In genomic region chr17:72115271-72115944, GRCm38 (mm10) we compare ENCODE assay signal across 21 mouse cellular contexts.
DNase-seq lines count a peak whose midpoint lies in the region; ATAC-seq lines count a peak whose summit lies in the region.
"Had no signal": no experiment of that assay in that cellular context is flagged by ENCODE, and none has a peak within 500 bp of the region (broad histone marks: within the 10 kb centered on the region; RNA-seq: fewer than 3 reads in every experiment).

No protein-coding gene starts in this region.

- no peaks in the 10 kb centered on the region for H3K27me3 ChIP-seq in hindbrain, embryonic 16.5 days (replicated peaks; ENCODE audit: control insufficient read depth, insufficient read depth, low read length)
- H3K27me3 ChIP-seq in hindbrain, embryonic 10.5 days (ENCODE audit: insufficient read depth, poor library complexity, severe bottlenecking): no peaks in the 10 kb centered on the region
- no peaks in the 10 kb centered on the region for H3K27me3 ChIP-seq in midbrain, embryonic 15.5 days (replicated peaks)
- H3K27me3 ChIP-seq in neural tube, embryonic 15.5 days (replicated peaks): no peaks in the 10 kb centered on the region
- H3K27me3 ChIP-seq: embryonic facial prominence, embryonic 15.5 days; liver, embryonic 13.5 days had no signal

- H3K36me3 ChIP-seq in hindbrain, embryonic 16.5 days (ENCODE audit: control insufficient read depth, insufficient read depth, low read length): no peaks in the 10 kb centered on the region
- no peaks in the 10 kb centered on the region for H3K36me3 ChIP-seq in hindbrain, embryonic 10.5 days
- H3K36me3 ChIP-seq in midbrain, embryonic 15.5 days (replicated peaks): no peaks in the 10 kb centered on the region
- no peaks in the 10 kb centered on the region for H3K36me3 ChIP-seq in neural tube, embryonic 15.5 days
- H3K36me3 ChIP-seq: embryonic facial prominence, embryonic 15.5 days; limb, embryonic 13.5 days; liver, embryonic 13.5 days had no signal

- DNase-seq in embryo, embryonic 10.5 days (ENCODE audit: low spot score): peak; percentile 3
- DNase-seq in embryo, embryonic 9.5 days (ENCODE audit: extremely low spot score): no peak
- no peak for DNase-seq in hindbrain, embryonic 10.5 days (ENCODE audit: low spot score)
- DNase-seq in lung, postnatal 14 days: no peak
- DNase-seq in right cerebral cortex, postnatal 36 days (ENCODE audit: low spot score in 2 of 2): no peak
- DNase-seq: adrenal gland, adult 2 months; cerebellum, adult 9-11 months; gastrocnemius, postnatal 36 days; kidney, adult 18-20 months; layer of hippocampus, postnatal 36 days; liver, embryonic 13.5 days; lung, embryonic 14.5 days; lung, postnatal 4 days; thymus, postnatal 14 days had no signal

- 43% methylated on average over 12 of the region's 12 CpGs for WGBS in hindbrain, embryonic 16.5 days
- 47% methylated on average over 12 of the region's 12 CpGs for WGBS in hindbrain, embryonic 10.5 days
- 35% methylated on average over 12 of the region's 12 CpGs for WGBS in midbrain, embryonic 15.5 days
- 26% methylated on average over 12 of the region's 12 CpGs for WGBS in neural tube, embryonic 15.5 days

- H3K4me2 ChIP-seq in hindbrain, embryonic 16.5 days (ENCODE audit: low read length): peak overlapping the region; percentile 22; the same call in 1 of the 2 replicates
- H3K4me2 ChIP-seq in midbrain, embryonic 15.5 days: peak overlapping the region; percentile 19
- H3K4me2 ChIP-seq in neural tube, embryonic 15.5 days: peak overlapping the region; percentile 30
- H3K4me2 ChIP-seq: embryonic facial prominence, embryonic 15.5 days; limb, embryonic 13.5 days; liver, embryonic 13.5 days; lung, embryonic 14.5 days had no signal

- H3K27ac ChIP-seq in hindbrain, embryonic 16.5 days (ENCODE audit: low read depth, low read length): no peak overlapping the region
- H3K27ac ChIP-seq in hindbrain, embryonic 10.5 days: no peak overlapping the region
- H3K27ac ChIP-seq in midbrain, embryonic 15.5 days: peak overlapping the region; percentile 44
- peak overlapping the region; percentile 28; the same call in 1 of the 2 replicates for H3K27ac ChIP-seq in neural tube, embryonic 15.5 days (replicated peaks)
- H3K27ac ChIP-seq: embryonic facial prominence, embryonic 15.5 days; kidney, postnatal 0 days; limb, embryonic 13.5 days; liver, embryonic 13.5 days; stomach, postnatal 0 days had no signal

- no peak overlapping the region for H3K4me3 ChIP-seq in hindbrain, embryonic 16.5 days (ENCODE audit: low read length)
- H3K4me3 ChIP-seq in hindbrain, embryonic 10.5 days: no peak overlapping the region
- no peak overlapping the region for H3K4me3 ChIP-seq in midbrain, embryonic 15.5 days
- no peak overlapping the region for H3K4me3 ChIP-seq in neural tube, embryonic 15.5 days (replicated peaks)
- H3K4me3 ChIP-seq: embryonic facial prominence, embryonic 15.5 days; limb, embryonic 13.5 days; liver, embryonic 13.5 days had no signal

- H3K4me1 ChIP-seq in hindbrain, embryonic 16.5 days (ENCODE audit: control insufficient read depth, insufficient read depth, low read depth, low read length): peaks cover 6% of the 10 kb centered on the region; the same call in 1 of the 2 replicates
- H3K4me1 ChIP-seq in hindbrain, embryonic 10.5 days (replicated peaks): peaks cover 8% of the 10 kb centered on the region; the same call in 1 of the 2 replicates
- peaks cover 10% of the 10 kb centered on the region for H3K4me1 ChIP-seq in midbrain, embryonic 15.5 days
- peaks cover 21% of the 10 kb centered on the region for H3K4me1 ChIP-seq in neural tube, embryonic 15.5 days
- H3K4me1 ChIP-seq: embryonic facial prominence, embryonic 15.5 days; limb, embryonic 13.5 days; liver, embryonic 13.5 days had no signal

- peak; percentile 42; the same call in 1 of the 2 replicates for ATAC-seq in hindbrain, embryonic 16.5 days
- ATAC-seq in midbrain, embryonic 15.5 days (replicated peaks): peak; percentile 64
- ATAC-seq in neural tube, embryonic 15.5 days (ENCODE audit: low FRiP score): peak; percentile 63; the same call in 1 of the 2 replicates

- no peaks in the 10 kb centered on the region for H3K9me3 ChIP-seq in hindbrain, embryonic 16.5 days (ENCODE audit: control insufficient read depth, low read length)
- no peaks in the 10 kb centered on the region for H3K9me3 ChIP-seq in hindbrain, embryonic 10.5 days
- no peaks in the 10 kb centered on the region for H3K9me3 ChIP-seq in midbrain, embryonic 15.5 days
- H3K9me3 ChIP-seq in neural tube, embryonic 15.5 days (replicated peaks): no peaks in the 10 kb centered on the region
- H3K9me3 ChIP-seq: embryonic facial prominence, embryonic 15.5 days; limb, embryonic 13.5 days; liver, embryonic 13.5 days had no signal

- H3K9ac ChIP-seq in hindbrain, embryonic 16.5 days (ENCODE audit: low read depth, low read length): peak overlapping the region; percentile 29; the same call in 1 of the 2 replicates
- H3K9ac ChIP-seq in midbrain, embryonic 15.5 days: peak overlapping the region; percentile 24; the same call in 1 of the 2 replicates
- 0 out of 2 replicates have a peak overlapping the region, but pooled peaks have one; percentile 9 for H3K9ac ChIP-seq in neural tube, embryonic 15.5 days (replicated peaks)
- H3K9ac ChIP-seq: embryonic facial prominence, embryonic 15.5 days; limb, embryonic 13.5 days; liver, embryonic 13.5 days; lung, embryonic 14.5 days had no signal

Comparison
In these comparisons a context has a peak if more than half of its experiments do, and no peak if none do; other contexts are left out.
1. H3K27ac ChIP-seq: peak in midbrain, embryonic 15.5 days (single experiment) and neural tube, embryonic 15.5 days (single experiment); none in hindbrain, embryonic 16.5 days (single experiment) and hindbrain, embryonic 10.5 days (single experiment).
2. Peak in every context shown above with its lines, with median percentiles within 50 percentile points of each other: ATAC-seq, H3K4me2 ChIP-seq and H3K9ac ChIP-seq.